Mouse (Mus musculus) hindbrain, embryonic 11.5 days (tissue): ENCODE measurements around the gene Ndc1. TPM values are rescaled to one million over a fixed set of nuclear protein-coding genes. Genes with fewer than 3 reads are reported as not detected.
"Not testable (repeated sequence)": the region's sequence is repeated elsewhere in the genome, so short reads cannot be mapped to it uniquely, and the experiment has no call there.

Experiments
- ATAC-seq: fragments of 200-750 bp; cut with Nextera tagmentation; 2 replicates; pipeline ENCODE4 v1.8.0; 2017; ENCODE audit warnings: mild to moderate bottlenecking, moderate TSS enrichment, moderate library complexity; ENCODE audit not compliant: low FRiP score
- DNase-seq: peaks from one replicate; pipeline ENCODE4 v3.0.0-alpha.2; 2015; ENCODE audit warnings: low spot score
- H3K27ac ChIP-seq: fragments of 300-500 bp; sonication (generic); 2 replicates; pipeline ENCODE4 v1.5.1; 2014; ENCODE audit warnings: mild to moderate bottlenecking, low read depth, low read length
- H3K27me3 ChIP-seq: fragments of 300-500 bp; sonication (generic); 2 replicates; pipeline ENCODE4 v1.6.1; 2014; ENCODE audit warnings: mild to moderate bottlenecking, low read length, moderate library complexity, mixed read lengths; ENCODE audit not compliant: control insufficient read depth, insufficient read depth
- H3K36me3 ChIP-seq: fragments of 300-500 bp; sonication (generic); 2 replicates; pipeline ENCODE4 v1.6.1; 2014; ENCODE audit warnings: mild to moderate bottlenecking, low read length, moderate library complexity, mixed read lengths; ENCODE audit not compliant: control insufficient read depth, insufficient read depth
- H3K4me1 ChIP-seq: fragments of 300-500 bp; sonication (generic); replicated peaks from 2 replicates; pipeline ENCODE4 v1.6.1; 2014; ENCODE audit warnings: low read length, mixed read lengths; ENCODE audit not compliant: control insufficient read depth, insufficient read depth
- H3K4me2 ChIP-seq: fragments of 300-500 bp; sonication (generic); replicated peaks from 2 replicates; pipeline ENCODE4 v1.6.1; 2014; ENCODE audit warnings: mild to moderate bottlenecking, low read depth, low read length
- H3K4me3 ChIP-seq: fragments of 300-500 bp; sonication (generic); 2 replicates; pipeline ENCODE4 v1.5.1; 2014; ENCODE audit warnings: low read depth, low read length
- H3K9ac ChIP-seq: fragments of 300-500 bp; sonication (generic); 2 replicates; pipeline ENCODE4 v1.6.1; 2014; ENCODE audit warnings: low read depth, low read length
- H3K9me3 ChIP-seq: fragments of 300-500 bp; sonication (generic); 2 replicates; pipeline ENCODE4 v1.6.1; 2016; ENCODE audit warnings: low read length; ENCODE audit not compliant: control insufficient read depth
- WGBS: fragments of 180-500 bp; shearing (Covaris S2); extraction: QIAGEN DNeasy Blood & Tissue Kit; methylation state at CpG from one replicate; pipeline ENCODE4 v1.1.7; 2014; 5-methylcytosine and 5-hydroxymethylcytosine counted together
- polyA plus RNA-seq: library from polyadenylated mRNA; unstranded; fragments of >200 nt; fragmentation: Nextera tagmentation; extraction: Ambion mirVana; gene quantifications from 2 replicates; pipeline ENCODE4 v1.2.1, GENCODE M21; 2014

The Ndc1 gene
- polyA plus RNA-seq, 1 experiment from 2014 or later = 34.2 TPM

DNA sequence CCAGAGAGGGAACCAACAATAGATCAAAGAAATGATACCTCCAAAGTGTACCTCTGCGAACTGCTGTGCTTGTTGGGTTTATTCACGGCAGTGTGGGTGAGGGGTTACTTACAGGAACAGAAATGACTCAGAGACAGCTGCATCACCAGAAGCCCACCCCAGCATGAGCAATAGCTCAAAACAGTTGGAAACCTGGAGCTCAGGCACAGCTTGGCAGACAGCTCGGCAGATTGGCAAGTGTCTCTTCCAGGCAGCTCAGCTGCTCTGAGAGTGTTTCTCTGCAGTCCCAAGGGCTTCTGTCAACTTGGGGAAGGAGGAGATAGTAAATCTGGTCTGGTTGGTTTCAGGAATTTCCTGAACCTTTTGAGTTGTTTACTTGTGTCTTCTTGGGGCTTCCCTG is 9.1 kb upstream of the Ndc1 start:
- no peak overlapping the region for H3K4me3 ChIP-seq
- WGBS = 87% methylated on average over 3 of the region's 3 CpGs
- no peak overlapping the region for H3K9ac ChIP-seq
- ATAC-seq (no peak), DNase-seq (no peak)
- H3K27me3 ChIP-seq = no peaks in the 10 kb centered on the region
- no peaks in the 10 kb centered on the region for H3K36me3 ChIP-seq
- no peak overlapping the region for H3K27ac ChIP-seq
- H3K9me3 ChIP-seq = no peaks in the 10 kb centered on the region
- no peak overlapping the region for H3K4me2 ChIP-seq
- no peaks in the 10 kb centered on the region for H3K4me1 ChIP-seq

GRCm38 (mm10) chr4:107360457-107361145 is 7.0 kb upstream of the Ndc1 start:
- H3K4me2 ChIP-seq = no peak overlapping the region
- DNase-seq (no peak), ATAC-seq (no peak)
- no peak overlapping the region for H3K9ac ChIP-seq
- no peak overlapping the region for H3K4me3 ChIP-seq
- H3K27me3 ChIP-seq = no peaks in the 10 kb centered on the region
- WGBS = 85% methylated on average over 7 of the region's 7 CpGs
- H3K4me1 ChIP-seq = no peaks in the 10 kb centered on the region
- H3K9me3 ChIP-seq = no peaks in the 10 kb centered on the region
- no peaks in the 10 kb centered on the region for H3K36me3 ChIP-seq
- H3K27ac ChIP-seq = no peak overlapping the region

DNA sequence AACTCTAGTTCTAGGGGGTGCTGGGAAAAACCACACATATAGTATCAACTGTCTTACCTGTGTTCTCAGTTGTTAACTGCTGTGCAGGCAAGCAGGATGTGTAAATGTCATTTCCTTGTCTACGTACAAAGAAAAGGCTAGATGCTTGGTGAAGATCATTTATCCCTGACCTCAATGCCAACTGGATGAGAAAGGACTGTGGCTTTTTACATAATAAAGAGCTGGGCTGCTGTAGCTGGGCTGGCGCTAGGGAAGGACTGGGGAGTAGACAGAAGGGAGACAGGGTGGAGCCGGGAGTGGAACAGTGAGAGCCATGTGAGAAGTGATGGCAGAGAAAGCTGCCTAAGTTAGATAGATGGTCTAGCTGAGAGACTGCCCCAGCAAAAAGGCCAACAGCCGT is 4.8 kb upstream of the Ndc1 start:
- Histone ChIP-seq H3K4me1 (no peaks in the 10 kb centered on the region), H3K27ac (no peak overlapping the region), H3K4me2 (no peak overlapping the region), H3K27me3 (no peaks in the 10 kb centered on the region), H3K9me3 (no peaks in the 10 kb centered on the region), H3K9ac (no peak overlapping the region), H3K4me3 (no peak overlapping the region), H3K36me3 (no peaks in the 10 kb centered on the region)
- 45% methylated on average over 4 of the region's 4 CpGs for WGBS
- DNase-seq = no peak
- no peak for ATAC-seq

GRCm38 (mm10) chr4:107363573-107363972 is 4.0 kb upstream of the Ndc1 start:
- Histone ChIP-seq H3K9me3 (no peaks in the 10 kb centered on the region), H3K4me1 (no peaks in the 10 kb centered on the region)
- 78% methylated on average over 6 of the region's 6 CpGs for WGBS

DNA sequence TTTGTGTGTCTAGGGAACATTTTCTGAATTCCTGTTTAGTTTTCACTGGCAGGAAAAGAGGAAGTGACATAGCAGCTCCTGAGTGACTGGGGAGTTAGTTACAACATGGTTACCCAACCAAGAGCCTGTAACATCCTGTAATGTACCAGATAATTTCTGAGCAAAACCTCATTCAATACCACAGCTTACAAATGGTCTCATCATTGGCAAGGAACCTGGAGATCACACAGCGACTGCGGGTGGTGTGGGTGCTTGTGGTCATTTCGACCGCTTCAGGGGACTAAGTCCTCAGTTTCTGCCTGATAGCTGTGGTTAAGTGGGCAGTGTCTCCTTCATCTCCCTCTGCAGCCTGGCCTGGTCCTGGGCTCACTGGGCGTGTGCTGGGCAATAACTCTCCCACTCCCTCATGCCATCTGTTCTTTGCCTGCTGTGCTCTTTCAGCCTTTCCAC is 3.4 kb upstream of the Ndc1 start:
- Histone ChIP-seq H3K27ac (no peak overlapping the region), H3K36me3 (no peaks in the 10 kb centered on the region), H3K9ac (no peak overlapping the region), H3K27me3 (no peaks in the 10 kb centered on the region), H3K4me1 (no peaks in the 10 kb centered on the region), H3K4me2 (no peak overlapping the region), H3K9me3 (no peaks in the 10 kb centered on the region), H3K4me3 (no peak overlapping the region)
- no peak for DNase-seq
- no peak for ATAC-seq
- 91% methylated on average over 5 of the region's 5 CpGs for WGBS

More at GRCm38 (mm10) chr4:107363573-107363972, 4.0 kb upstream of the Ndc1 start:
- Histone ChIP-seq H3K27ac (no peak overlapping the region), H3K27me3 (no peaks in the 10 kb centered on the region), H3K36me3 (no peaks in the 10 kb centered on the region), H3K4me3 (no peak overlapping the region), H3K9ac (no peak overlapping the region), H3K4me2 (no peak overlapping the region)
- ATAC-seq (no peak), DNase-seq (no peak)

GRCm38 (mm10) chr4:107366408-107366807 is 1.2 kb upstream of the Ndc1 start:
- H3K27ac ChIP-seq, H3K36me3 ChIP-seq, H3K4me2 ChIP-seq, H3K9ac ChIP-seq, H3K4me1 ChIP-seq, H3K4me3 ChIP-seq, H3K9me3 ChIP-seq, ATAC-seq, DNase-seq, H3K27me3 ChIP-seq: not testable (repeated sequence)

DNA sequence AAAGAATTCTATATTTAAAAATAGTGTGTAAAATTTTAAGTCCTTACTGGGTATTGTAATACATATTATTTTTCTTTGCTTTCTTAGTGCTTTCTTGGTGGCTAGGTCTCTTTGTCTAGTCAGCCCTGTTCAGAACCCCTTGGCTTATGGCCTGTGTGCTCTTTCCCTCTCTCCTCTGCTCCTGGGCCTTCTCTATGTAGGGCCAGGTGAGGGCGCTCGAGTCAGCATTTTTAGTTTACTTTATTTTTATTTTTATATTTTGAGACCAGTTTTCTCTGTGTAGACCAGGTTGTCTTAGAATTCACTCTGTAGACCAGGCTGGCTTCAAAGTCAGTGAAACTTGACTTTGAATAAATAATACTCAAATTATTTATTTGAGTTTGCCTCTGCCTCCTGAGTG is 4.7 kb downstream of the Ndc1 start:
- Histone ChIP-seq H3K9me3 (no peaks in the 10 kb centered on the region), H3K4me2 (no peak overlapping the region), H3K4me3 (no peak overlapping the region), H3K9ac (no peak overlapping the region), H3K27ac (no peak overlapping the region), H3K4me1 (no peaks in the 10 kb centered on the region), H3K27me3 (no peaks in the 10 kb centered on the region), H3K36me3 (peaks cover 10% of the 10 kb centered on the region; the same call in 1 of the 2 replicates)
- WGBS = 83% methylated on average over 2 of the region's 2 CpGs
- no peak for ATAC-seq
- DNase-seq = peak; percentile 15

DNA sequence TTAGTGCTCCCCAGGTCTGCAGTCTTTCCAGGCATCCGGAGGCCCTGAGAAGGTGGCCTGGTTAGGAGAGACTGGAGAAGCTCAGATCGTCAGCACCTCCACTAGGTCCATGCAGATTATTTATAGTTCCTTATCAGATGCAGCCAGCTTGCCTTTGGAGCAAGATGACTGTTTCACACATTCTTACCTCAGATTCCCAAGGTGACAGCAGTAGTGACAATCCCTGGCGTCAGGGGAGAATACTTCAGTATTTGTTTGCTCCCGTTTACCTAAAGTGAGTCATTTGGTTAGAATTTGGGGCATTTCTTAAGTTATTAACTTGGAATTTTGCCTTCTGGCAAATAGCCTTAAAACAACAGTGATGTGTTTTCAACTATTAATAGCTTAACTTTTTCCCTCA is 7.1 kb downstream of the Ndc1 start:
- H3K9me3 ChIP-seq = no peaks in the 10 kb centered on the region
- H3K27me3 ChIP-seq = no peaks in the 10 kb centered on the region
- ATAC-seq (no peak), DNase-seq (no peak)
- no peak overlapping the region for H3K4me2 ChIP-seq
- no peak overlapping the region for H3K4me3 ChIP-seq
- no peak overlapping the region for H3K9ac ChIP-seq
- peaks cover 10% of the 10 kb centered on the region; the same call in 1 of the 2 replicates for H3K36me3 ChIP-seq
- H3K4me1 ChIP-seq = no peaks in the 10 kb centered on the region
- 87% methylated on average over 4 of the region's 4 CpGs for WGBS
- H3K27ac ChIP-seq = no peak overlapping the region

DNA sequence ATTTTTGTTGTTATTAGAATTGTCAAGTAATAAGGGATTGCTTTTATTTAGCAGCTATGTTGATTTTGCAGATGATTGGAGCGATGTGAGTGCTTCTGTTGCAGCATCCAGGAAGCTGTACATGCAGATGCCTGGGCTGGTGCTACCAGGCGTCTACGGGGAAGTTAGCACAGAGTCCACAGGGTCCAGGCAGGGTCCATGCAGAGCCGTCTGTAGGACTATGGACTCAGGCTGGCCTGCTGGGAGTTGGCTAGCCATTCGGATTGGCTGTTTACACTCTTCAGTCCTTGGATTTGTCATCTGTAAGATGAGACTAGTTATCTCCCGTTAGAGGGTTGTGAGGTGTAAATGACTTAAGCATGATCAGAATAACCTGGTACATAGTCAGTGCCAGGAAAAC is 11.4 kb downstream of the Ndc1 start:
- ATAC-seq (no peak), DNase-seq (no peak)
- no peaks in the 10 kb centered on the region for H3K27me3 ChIP-seq
- 0 out of 2 replicates have a peak, but pooled peaks cover 10% of the 10 kb centered on the region for H3K36me3 ChIP-seq
- H3K27ac ChIP-seq = no peak overlapping the region
- no peaks in the 10 kb centered on the region for H3K4me1 ChIP-seq
- no peak overlapping the region for H3K4me3 ChIP-seq
- no peaks in the 10 kb centered on the region for H3K9me3 ChIP-seq
- no peak overlapping the region for H3K4me2 ChIP-seq
- no peak overlapping the region for H3K9ac ChIP-seq
- WGBS = 91% methylated on average over 6 of the region's 6 CpGs
